Mouse (Mus musculus) adrenal gland, postnatal 4 days (tissue): Measurements from ENCODE around the gene Babam2. TPM values are rescaled to one million over a fixed set of nuclear protein-coding genes. Genes with fewer than 3 reads are reported as not detected.
"Not testable (repeated sequence)": the region's sequence is repeated elsewhere in the genome, so short reads cannot be mapped to it uniquely, and the experiment has no call there.

Source experiments
- DNase-seq, 2 experiments: peaks; one replicate each; pipeline ENCODE4 v3.0.0; 2021 to 2022; ENCODE audit warnings: low spot score in 2 of 2, mixed read lengths in 2 of 2
- total RNA-seq, 2 experiments: library from RNA; stranded (reverse); gene quantifications; 2 replicates each; pipeline ENCODE4 v1.2.3; 2021

Gene Babam2
- total RNA-seq, 2 experiments from 2014 or later, result 99.6 to 107 TPM

- no peak for DNase-seq
These were observed 233.7 kb downstream of the Babam2 start for GRCm38 (mm10) chr5:31931127-31931625.

- no peak for DNase-seq
These were observed 234.2 kb downstream of the Babam2 start for GRCm38 (mm10) chr5:31931637-31932036.

GRCm38 (mm10) chr5:31933296-31933695 is 235.8 kb downstream of the Babam2 start:
- DNase-seq, result no peak

GRCm38 (mm10) chr5:31934397-31934796 is 236.9 kb downstream of the Babam2 start:
- DNase-seq, result no peak

GRCm38 (mm10) chr5:31935936-31936335 is 238.5 kb downstream of the Babam2 start:
- DNase-seq, result no peak

- no peak for DNase-seq
These were observed 239.0 kb downstream of the Babam2 start for GRCm38 (mm10) chr5:31936523-31936922.

- no peak for DNase-seq
These were observed 243.4 kb downstream of the Babam2 start for GRCm38 (mm10) chr5:31940876-31941275.

GRCm38 (mm10) chr5:31947185-31947584 is 249.7 kb downstream of the Babam2 start:
- DNase-seq, result no peak

- no peak for DNase-seq
These were observed 251.9 kb downstream of the Babam2 start for GRCm38 (mm10) chr5:31949389-31949788.

- no peak for DNase-seq
These were observed 253.0 kb downstream of the Babam2 start for GRCm38 (mm10) chr5:31950532-31950931.

- no peak for DNase-seq
These were observed 257.7 kb downstream of the Babam2 start for GRCm38 (mm10) chr5:31955184-31955583.

- DNase-seq, result no peak
These were observed 258.9 kb downstream of the Babam2 start for GRCm38 (mm10) chr5:31956336-31956735.

- no peak for DNase-seq
These were observed 262.4 kb downstream of the Babam2 start for GRCm38 (mm10) chr5:31959886-31960285.

- DNase-seq, result no peak
These were observed 263.9 kb downstream of the Babam2 start for GRCm38 (mm10) chr5:31961423-31961822.

GRCm38 (mm10) chr5:31962346-31962745 is 264.9 kb downstream of the Babam2 start:
- DNase-seq, result no peak

- no peak for DNase-seq
These were observed 265.9 kb downstream of the Babam2 start for GRCm38 (mm10) chr5:31963352-31963751.

- no peak for DNase-seq
These were observed 266.4 kb downstream of the Babam2 start for GRCm38 (mm10) chr5:31963851-31964250.

GRCm38 (mm10) chr5:31966741-31967140 is 269.3 kb downstream of the Babam2 start:
- DNase-seq, result no peak

GRCm38 (mm10) chr5:31967526-31967925 is 270.0 kb downstream of the Babam2 start:
- no peak for DNase-seq

- no peak for DNase-seq
These were observed 270.6 kb downstream of the Babam2 start for GRCm38 (mm10) chr5:31968046-31968506.

- DNase-seq, result not testable (repeated sequence)
These were observed 274.9 kb downstream of the Babam2 start for GRCm38 (mm10) chr5:31972416-31972815.

GRCm38 (mm10) chr5:31974614-31975168 is 277.2 kb downstream of the Babam2 start:
- DNase-seq, result no peak

- no peak for DNase-seq
These were observed 284.6 kb downstream of the Babam2 start for GRCm38 (mm10) chr5:31982061-31982460.
